Mouse (Mus musculus) CH12.LX (cell line): ENCODE data around the gene Cadm1. TPM values are rescaled to one million over a fixed set of nuclear protein-coding genes. Genes with fewer than 3 reads are reported as not detected.

ENCODE experiments used
- DNase-seq: peaks from one replicate; pipeline ENCODE4 v3.0.0-alpha.2; 2013; ENCODE audit errors: extremely low read depth
- H3K27ac ChIP-seq: 2 replicates; pipeline ENCODE4 v1.5.1; 2012; ENCODE audit warnings: low read depth, mild to moderate bottlenecking, control low read depth, moderate library complexity; ENCODE audit not compliant: insufficient read depth
- H3K27me3 ChIP-seq: replicated peaks from 2 replicates; pipeline ENCODE3; 2012; ENCODE audit warnings: inconsistent platforms
- H3K36me3 ChIP-seq, 2 experiments: replicated peaks in 1 of 2; 2 replicates each; pipeline versions ENCODE3 to v1.6.1; 2012; ENCODE audit warnings: inconsistent platforms in 1 of 2, low read length in 1 of 2, mild to moderate bottlenecking in 1 of 2, mixed read lengths in 1 of 2, moderate library complexity in 1 of 2; ENCODE audit not compliant: control insufficient read depth in 1 of 2, insufficient read depth in 1 of 2
- H3K4me1 ChIP-seq, 2 experiments: 2 replicates each; pipeline ENCODE4 v1.6.1; 2012; ENCODE audit warnings: inconsistent platforms in 1 of 2, moderate library complexity in 1 of 2; ENCODE audit not compliant: insufficient read depth in 2 of 2, control insufficient read depth in 1 of 2
- H3K4me2 ChIP-seq: 2 replicates; pipeline ENCODE4 v1.6.1; 2012; ENCODE audit warnings: low read depth, mild to moderate bottlenecking, control low read depth; ENCODE audit not compliant: poor library complexity, insufficient read depth, severe bottlenecking
- H3K4me3 ChIP-seq, 3 experiments: fragments of 150-350 bp in 1 of 3; sonication (generic) in 1 of 3; replicated peaks in 1 of 3; 2 replicates each; pipeline versions ENCODE3 to v1.5.1; 2011 to 2012; ENCODE audit warnings: low read depth in 2 of 3, low read length in 2 of 3, mild to moderate bottlenecking in 2 of 3, moderate library complexity in 2 of 3, control low read depth in 1 of 3, improper control_type of control experiment in 1 of 3, inconsistent platforms in 1 of 3, mixed read lengths in 1 of 3; ENCODE audit not compliant: poor library complexity in 1 of 3
- H3K79me2 ChIP-seq: replicated peaks from 2 replicates; pipeline ENCODE4 v1.6.1; 2012; ENCODE audit warnings: mild to moderate bottlenecking, moderate library complexity; ENCODE audit not compliant: control insufficient read depth, poor library complexity, insufficient read depth, severe bottlenecking; ENCODE audit errors: extremely low read depth
- H3K9ac ChIP-seq: 2 replicates; pipeline ENCODE4 v1.6.1; 2012; ENCODE audit warnings: low read depth, mild to moderate bottlenecking, control low read depth, moderate library complexity; ENCODE audit not compliant: insufficient read depth
- H3K9me3 ChIP-seq: replicated peaks from 2 replicates; pipeline ENCODE3; 2012; ENCODE audit warnings: low read length, inconsistent platforms, mixed read lengths
- CHD2 ChIP-seq: IDR thresholded peaks from 2 replicates; pipeline ENCODE4 v1.6.1; 2011; ENCODE audit warnings: low read length, improper control_type of control experiment
- CTCF ChIP-seq, 2 experiments: IDR thresholded peaks in 1 of 2; conservative IDR thresholded peaks in 1 of 2; 2 replicates each; pipeline ENCODE4 v1.5.1; 2011 to 2012; ENCODE audit warnings: low read depth in 2 of 2, low read length in 2 of 2, improper control_type of control experiment in 1 of 2, inconsistent platforms in 1 of 2, mild to moderate bottlenecking in 1 of 2, moderate library complexity in 1 of 2
- ELF1 ChIP-seq: IDR thresholded peaks from 2 replicates; pipeline ENCODE4 v1.6.1; 2014; ENCODE audit warnings: low read depth, mild to moderate bottlenecking, inconsistent platforms, low read length, improper control_type of control experiment
- JUN ChIP-seq: IDR thresholded peaks from 2 replicates; pipeline ENCODE4 v1.6.1; 2011; ENCODE audit warnings: low read depth, mild to moderate bottlenecking, low read length, improper control_type of control experiment, moderate library complexity; ENCODE audit not compliant: insufficient read depth
- MEF2A ChIP-seq: IDR thresholded peaks from 2 replicates; pipeline ENCODE4 v1.6.1; 2014; ENCODE audit warnings: low read depth, mild to moderate bottlenecking, inconsistent platforms, low read length, improper control_type of control experiment, borderline replicate concordance
- MYC ChIP-seq: IDR thresholded peaks from 2 replicates; pipeline ENCODE4 v1.6.1; 2011; ENCODE audit warnings: low read depth, mild to moderate bottlenecking, improper control_type of control experiment, low read length
- NELFE ChIP-seq: IDR thresholded peaks from 2 replicates; pipeline ENCODE4 v1.6.1; 2011; ENCODE audit warnings: low read depth, low read length, improper control_type of control experiment
- NRF1 ChIP-seq: IDR thresholded peaks from 2 replicates; pipeline ENCODE4 v1.6.1; 2014; ENCODE audit warnings: low read depth, mild to moderate bottlenecking, inconsistent platforms, low read length, improper control_type of control experiment, moderate library complexity
- PAX5 ChIP-seq: IDR thresholded peaks from 2 replicates; pipeline ENCODE4 v1.6.1; 2012; ENCODE audit warnings: low read length, inconsistent platforms, mixed read lengths
- POLR2A ChIP-seq: IDR thresholded peaks from 2 replicates; pipeline ENCODE4 v1.6.1; 2011; ENCODE audit warnings: low read depth, mild to moderate bottlenecking, improper control_type of control experiment, low read length
- RCOR1 ChIP-seq: conservative IDR thresholded peaks from 2 replicates; pipeline ENCODE4 v1.6.1; 2012; ENCODE audit warnings: low read depth, mild to moderate bottlenecking, inconsistent platforms, low read length, improper control_type of control experiment
- SIN3A ChIP-seq: IDR thresholded peaks from 2 replicates; pipeline ENCODE4 v1.6.1; 2012; ENCODE audit warnings: low read length, improper control_type of control experiment, inconsistent platforms
- TCF12 ChIP-seq: IDR thresholded peaks from 2 replicates; pipeline ENCODE4 v1.6.1; 2014; ENCODE audit warnings: low read depth, mild to moderate bottlenecking, inconsistent platforms, low read length, improper control_type of control experiment
- USF1 ChIP-seq: IDR thresholded peaks from 2 replicates; pipeline ENCODE4 v1.6.1; 2014; ENCODE audit warnings: low read depth, mild to moderate bottlenecking, inconsistent platforms, low read length, improper control_type of control experiment
- ZC3H11A ChIP-seq: IDR thresholded peaks from 2 replicates; pipeline ENCODE4 v1.6.1; 2012; ENCODE audit warnings: low read depth, mild to moderate bottlenecking, inconsistent platforms, low read length, improper control_type of control experiment
- ZNF384 ChIP-seq: IDR thresholded peaks from 2 replicates; pipeline ENCODE4 v1.6.1; 2012; ENCODE audit warnings: low read depth, low read length, improper control_type of control experiment, inconsistent platforms
- dilution Hi-C: fragments of 300-500 bp; cut with MboI; formaldehyde crosslinking; loops from 2 replicates; pipeline ENCODE4 v1.14.3; 2020; ENCODE audit warnings: low sequenced_read_pairs; ENCODE audit not compliant: extremely low pct_unique_long_range_greater_than_20kb, extremely low pct_ligation_motif_present
- in situ Hi-C: fragments of 300-500 bp; cut with MboI; formaldehyde crosslinking; loops from 3 replicates; pipeline ENCODE4 v1.14.3; 2019; ENCODE audit warnings: low sequenced_read_pairs, low pct_ligation_motif_present, low pct_unique_long_range_greater_than_20kb, mixed read lengths
- polyA plus RNA-seq: library from polyadenylated mRNA; unstranded; fragments of >175 nt; gene quantifications from 2 replicates; pipeline ENCODE4 v1.2.1, GENCODE M21; 2012; ENCODE audit warnings: low read depth; ENCODE audit not compliant: insufficient read length
- total RNA-seq, 2 experiments: library from RNA; depleted of rRNA; stranded (reverse); fragments of 300-350 nt in 1 of 2; fragments of >200 nt in 1 of 2; gene quantifications; 2 replicates each; pipeline ENCODE4 v1.2.3; 2012 to 2014

The Cadm1 gene
- total and polyA plus RNA-seq, 3 experiments, result not detected

GRCm38 (mm10) chr9:47609443-47609842 lies 79.5 kb downstream of the Cadm1 start:
- H3K4me3 ChIP-seq, result no peak overlapping the region
- no peaks in the 10 kb centered on the region for H3K27me3 ChIP-seq
- TF ChIP-seq TCF12 (no peak), ELF1 (no peak), MEF2A (no peak), POLR2A (no peak), PAX5 (no peak), JUN (no peak), SIN3A (no peak), NELFE (no peak), CHD2 (no peak)
- H3K79me2 ChIP-seq, result no peaks in the 10 kb centered on the region
- in situ Hi-C loops (no loop called here), dilution Hi-C loops (no loop called here)
- H3K27ac ChIP-seq, result no peak overlapping the region
- no peak overlapping the region for H3K9ac ChIP-seq
- no peaks in the 10 kb centered on the region for H3K36me3 ChIP-seq
- H3K4me1 ChIP-seq, result no peaks in the 10 kb centered on the region
- H3K9me3 ChIP-seq, result peaks cover 25% of the 10 kb centered on the region
- DNase-seq, result no peak
- no peak overlapping the region for H3K4me2 ChIP-seq

GRCm38 (mm10) chr9:47610316-47610715 lies 80.3 kb downstream of the Cadm1 start:
- no peak for TF ChIP-seq NRF1
- no peak overlapping the region for H3K4me2 ChIP-seq
- no peak for DNase-seq
- no peaks in the 10 kb centered on the region for H3K79me2 ChIP-seq
- no peak overlapping the region for H3K27ac ChIP-seq
- no peak overlapping the region for H3K4me3 ChIP-seq
- peaks cover 23% of the 10 kb centered on the region for H3K9me3 ChIP-seq
- in situ Hi-C loops, result no loop called here
- H3K27me3 ChIP-seq, result no peaks in the 10 kb centered on the region
- no peaks in the 10 kb centered on the region for H3K4me1 ChIP-seq
- dilution Hi-C loops, result no loop called here
- H3K9ac ChIP-seq, result no peak overlapping the region
- no peaks in the 10 kb centered on the region for H3K36me3 ChIP-seq

- dilution Hi-C loops, result no loop called here
- H3K36me3 ChIP-seq, result no peaks in the 10 kb centered on the region
- no peak overlapping the region for H3K9ac ChIP-seq
- TF ChIP-seq MYC (no peak), CTCF (conservative IDR thresholded peaks at IDR 0.05 in 1 of 2, IDR thresholded peaks at IDR 0.05 in 1 of 2; ENCODE audit: low read depth in 2 of 2, low read length in 2 of 2) (no peak), ZC3H11A (no peak), ELF1 (no peak), ZNF384 (no peak), MEF2A (no peak), RCOR1 (no peak), POLR2A (no peak), NRF1 (no peak), USF1 (no peak)
- no peaks in the 10 kb centered on the region for H3K27me3 ChIP-seq
- in situ Hi-C loops, result no loop called here
- no peak overlapping the region for H3K4me3 ChIP-seq
- no peaks in the 10 kb centered on the region for H3K4me1 ChIP-seq
- H3K9me3 ChIP-seq, result peaks cover 19% of the 10 kb centered on the region
- H3K4me2 ChIP-seq, result no peak overlapping the region
- no peaks in the 10 kb centered on the region for H3K79me2 ChIP-seq
- no peak overlapping the region for H3K27ac ChIP-seq
- no peak for DNase-seq
Measured at GRCm38 (mm10) chr9:47612894-47613412, 83.0 kb downstream of the Cadm1 start.
